Mouse (Mus musculus) right cerebral cortex, adult 2 months (tissue): ENCODE results near the gene Ttc22.

Source experiments
- DNase-seq, 2 experiments: peaks; one replicate each; pipeline ENCODE4 v3.0.0; 2021 to 2022; ENCODE audit warnings: low spot score in 2 of 2

Gene Ttc22

GRCm38 (mm10) chr4:106615637-106616036 is 6.6 kb upstream of the Ttc22 start:
- no peak for DNase-seq

DNA sequence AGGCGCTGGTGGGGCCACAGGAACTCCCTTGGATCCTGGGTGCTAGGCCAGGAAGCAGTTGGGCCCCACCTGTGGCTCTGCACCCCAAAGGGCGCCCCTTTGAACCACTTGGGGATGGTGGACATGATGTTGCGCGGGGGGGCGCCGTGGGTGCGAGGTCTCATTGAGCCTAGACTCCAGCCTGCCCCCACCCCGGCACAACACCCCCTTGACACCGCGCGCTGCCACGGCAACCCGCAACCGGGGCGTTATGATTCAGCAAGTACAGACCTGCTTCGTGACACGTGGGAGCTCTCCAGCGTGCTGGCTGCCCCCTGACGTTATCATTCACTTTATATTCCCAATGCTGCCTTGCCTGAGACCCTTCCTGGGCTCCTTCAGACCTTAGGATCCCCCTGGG is 5.2 kb upstream of the Ttc22 start, which contains the start of gene Lexm:
TSS of gene Lexm (minus strand) at position 186 of the 400 bp plus-strand sequence.
- peak; percentile 43 to 59 for DNase-seq

- DNase-seq, result no peak
These were observed 3.3 kb upstream of the Ttc22 start for GRCm38 (mm10) chr4:106618898-106619297.

GRCm38 (mm10) chr4:106621428-106621827 is 804 bp upstream of the Ttc22 start:
- no peak for DNase-seq

DNA sequence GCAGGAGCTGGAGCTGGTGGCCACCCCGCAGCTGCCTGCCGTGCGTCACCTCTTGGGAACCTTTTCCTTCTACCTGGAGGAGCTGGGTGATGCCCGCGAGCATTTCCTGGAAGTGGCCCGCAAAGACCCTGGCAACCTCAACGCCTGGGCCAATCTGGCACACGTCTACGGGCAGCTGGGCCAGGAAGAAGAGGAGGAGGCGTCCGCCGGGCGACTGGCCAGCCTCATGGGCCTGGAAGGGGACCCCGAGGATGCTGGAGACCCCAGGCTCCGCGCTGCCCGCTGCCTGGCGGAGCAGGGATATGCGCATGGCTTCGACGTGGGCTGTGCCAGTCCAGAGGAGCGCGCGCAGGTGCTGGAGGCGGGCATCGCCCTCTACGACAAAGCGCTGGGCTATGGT is 480 bp downstream of the Ttc22 start:
- DNase-seq, result no peak

DNA sequence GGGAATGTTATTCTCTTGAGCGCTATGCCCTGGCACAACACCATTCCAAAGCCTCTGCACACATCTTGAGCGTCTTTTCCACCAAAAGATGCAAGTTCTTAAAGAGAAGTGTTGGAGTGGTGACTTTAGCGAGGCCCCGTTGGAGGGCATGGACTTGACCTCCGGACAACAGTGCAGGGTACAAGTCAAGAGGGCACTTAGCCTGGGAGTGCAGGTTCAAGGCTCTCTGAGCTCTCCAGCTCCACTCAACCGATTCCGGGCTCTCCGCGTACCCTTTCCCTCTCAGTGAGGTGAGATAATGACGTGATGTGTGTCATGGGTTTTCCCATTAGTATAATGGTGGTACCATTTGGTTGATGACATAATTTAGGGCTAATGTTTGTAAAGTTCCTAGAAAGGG is 2.0 kb downstream of the Ttc22 start:
- DNase-seq, result no peak

DNA sequence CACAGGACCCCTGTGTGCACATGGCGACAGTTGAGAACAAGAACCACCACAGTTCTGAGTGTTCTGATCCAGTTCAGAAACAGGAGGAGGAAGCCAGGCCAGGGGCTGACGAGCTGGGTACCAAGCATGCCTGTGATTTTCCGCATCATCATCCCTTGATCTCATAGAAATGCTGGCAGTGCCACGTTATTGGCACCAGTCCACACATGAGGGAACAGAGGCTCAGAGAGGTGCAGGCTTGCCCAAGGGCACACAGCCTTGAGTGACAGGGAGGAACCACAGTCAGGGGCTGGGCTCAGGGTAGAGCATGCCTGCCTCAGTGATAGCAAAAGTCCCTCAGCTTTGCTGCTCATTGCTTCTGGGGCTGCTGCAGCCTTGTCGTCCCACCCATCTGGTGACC is 5.6 kb downstream of the Ttc22 start:
- no peak for DNase-seq

- no peak for DNase-seq
These were observed 6.6 kb downstream of the Ttc22 start for GRCm38 (mm10) chr4:106628650-106629360.

- DNase-seq, result no peak
These were observed 7.1 kb downstream of the Ttc22 start for GRCm38 (mm10) chr4:106629374-106629773.

DNA sequence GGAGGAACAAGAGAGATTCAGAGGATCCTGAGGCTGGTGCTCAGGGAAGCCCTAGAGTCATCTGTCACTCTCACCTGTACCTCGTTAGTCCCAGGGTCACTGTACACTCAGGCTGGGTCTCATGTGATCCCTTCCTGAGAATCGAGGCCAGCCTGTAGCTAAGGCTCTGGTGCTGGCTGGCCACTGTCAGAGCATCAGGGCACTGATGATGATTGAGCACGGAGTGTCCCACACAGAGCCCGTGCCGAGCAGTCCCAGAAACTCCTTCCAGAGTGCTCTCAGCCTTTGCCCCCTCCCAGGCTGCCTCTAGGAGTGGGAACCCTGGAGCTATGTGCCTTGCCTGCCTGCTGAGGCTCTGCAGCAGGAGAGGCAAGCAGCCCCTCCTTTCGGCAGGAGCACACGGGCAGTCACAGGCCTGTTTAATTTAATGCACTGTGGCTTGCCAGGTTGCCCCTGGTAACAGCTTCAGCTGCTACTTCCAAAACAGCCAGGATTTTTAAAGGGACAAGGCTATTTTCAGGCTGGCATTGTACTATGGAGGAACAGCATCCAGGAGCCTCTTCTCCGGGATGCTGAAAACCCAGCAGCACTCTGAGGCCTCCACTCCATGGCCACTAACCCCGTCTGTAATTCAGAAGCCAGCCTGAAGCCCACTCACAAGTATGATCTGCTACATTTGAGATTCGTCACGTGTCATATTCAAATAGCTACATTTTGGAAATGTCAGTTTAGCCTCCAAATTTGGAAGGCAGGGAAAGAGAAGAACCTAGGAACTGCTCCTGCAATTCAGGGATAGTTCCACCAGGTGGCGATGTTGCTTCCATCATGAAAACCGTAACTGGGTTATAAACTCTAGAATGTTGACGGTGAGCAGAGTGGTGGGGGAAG is 8.3 kb downstream of the Ttc22 start:
- peak; percentile 96 for DNase-seq

- no peak for DNase-seq
These were observed 10.1 kb downstream of the Ttc22 start for GRCm38 (mm10) chr4:106632313-106632712.

DNA sequence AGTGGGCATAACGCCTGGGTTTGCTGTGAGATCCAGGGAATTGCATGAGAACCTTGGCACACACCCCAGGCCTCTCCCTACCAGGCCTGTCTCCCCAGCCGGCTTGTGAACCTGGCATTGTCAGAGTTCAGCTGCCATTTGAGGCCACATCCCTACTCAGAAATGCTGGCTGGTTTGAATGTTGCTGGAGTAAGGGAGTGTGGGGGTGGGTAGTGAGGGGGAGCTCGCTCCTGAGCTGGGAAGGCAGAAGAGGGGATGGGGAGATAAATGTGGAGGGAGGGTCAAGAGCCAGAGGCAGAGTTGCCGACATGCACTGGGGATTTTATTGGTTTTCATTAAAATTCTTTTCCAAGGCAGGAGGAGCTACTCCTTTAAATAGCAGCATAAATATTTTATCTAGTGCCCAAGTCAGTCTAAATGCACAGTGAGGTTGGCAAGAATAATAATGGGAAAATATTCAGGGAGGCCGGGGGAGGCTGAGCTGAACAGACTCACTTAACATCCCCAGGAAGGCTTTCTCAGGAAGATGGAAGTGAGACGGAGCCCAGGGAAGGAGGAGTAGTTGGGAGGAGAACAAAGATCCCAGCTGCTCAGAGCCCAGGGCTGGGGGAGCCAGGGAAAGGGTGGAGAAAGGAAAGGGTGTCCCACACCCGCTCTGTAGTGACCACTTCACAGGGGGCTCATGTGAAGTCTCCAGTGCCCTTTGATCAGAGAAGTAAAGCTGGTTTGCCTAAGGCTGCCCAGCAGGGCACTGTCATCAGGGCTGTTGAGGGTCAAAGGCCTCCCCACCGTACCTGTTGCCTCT is 11.3 kb downstream of the Ttc22 start:
- DNase-seq, result peak in 1 of 2 experiments; percentile 39

GRCm38 (mm10) chr4:106634086-106634479 is 11.9 kb downstream of the Ttc22 start:
- DNase-seq, result no peak

DNA sequence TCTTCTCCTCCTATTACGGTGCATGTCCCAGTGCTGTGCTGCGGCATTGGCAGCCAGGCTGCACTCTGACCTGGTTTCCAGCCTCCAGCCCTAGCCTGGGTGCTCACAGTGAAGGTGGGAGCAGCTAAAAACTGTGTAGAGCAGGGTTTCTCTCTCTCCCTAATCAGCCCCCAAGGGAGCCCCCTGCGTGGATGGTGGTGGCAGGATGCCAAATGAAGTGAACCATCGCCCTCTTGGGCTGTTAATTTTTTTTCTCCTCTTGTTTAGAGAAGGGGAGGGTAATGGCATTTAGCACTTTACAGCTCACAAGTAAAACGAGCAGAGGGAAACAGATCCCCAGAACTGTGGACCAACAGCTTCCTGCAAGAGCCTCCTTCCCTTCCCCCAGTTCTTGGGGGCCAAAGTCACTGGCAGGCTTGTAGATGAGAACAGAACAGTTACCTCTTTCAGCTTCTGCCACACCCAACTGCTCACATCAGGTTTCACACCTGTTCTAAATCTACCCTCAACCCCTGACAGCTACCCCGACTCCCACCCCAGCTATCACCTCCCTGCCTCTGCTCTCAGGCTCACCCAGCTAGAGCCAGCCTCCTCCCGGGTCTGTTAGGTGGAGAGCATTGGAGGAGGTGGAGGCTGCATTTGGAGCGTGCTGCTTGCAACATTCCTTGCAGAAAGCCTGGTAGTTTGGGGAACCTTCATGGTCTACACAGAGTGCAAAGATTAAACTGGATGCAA is 21.4 kb downstream of the Ttc22 start:
- no peak for DNase-seq

- DNase-seq, result no peak
These were observed 22.0 kb downstream of the Ttc22 start for GRCm38 (mm10) chr4:106644218-106644610.

- no peak for DNase-seq
These were observed 23.6 kb downstream of the Ttc22 start for GRCm38 (mm10) chr4:106645797-106646196.

DNA sequence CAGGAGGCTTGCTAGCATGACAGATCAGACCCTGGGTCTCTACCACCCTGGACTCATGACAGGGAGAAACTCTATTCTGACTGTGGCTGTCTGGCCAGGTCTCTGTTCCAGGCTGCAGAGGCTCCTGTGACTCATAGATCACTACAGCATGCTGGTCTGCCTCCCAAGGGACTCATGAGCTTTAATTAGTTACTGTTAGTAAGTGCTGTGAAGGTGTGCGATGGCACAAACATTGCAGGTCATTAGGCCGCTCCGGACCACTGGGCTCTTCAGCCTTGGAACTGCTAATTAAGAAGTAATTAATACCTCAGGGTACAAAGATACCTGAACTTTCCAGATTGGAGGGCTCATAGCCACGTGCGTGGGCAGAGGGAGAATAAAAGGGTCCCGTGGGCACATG is 24.9 kb downstream of the Ttc22 start:
- DNase-seq, result no peak

DNA sequence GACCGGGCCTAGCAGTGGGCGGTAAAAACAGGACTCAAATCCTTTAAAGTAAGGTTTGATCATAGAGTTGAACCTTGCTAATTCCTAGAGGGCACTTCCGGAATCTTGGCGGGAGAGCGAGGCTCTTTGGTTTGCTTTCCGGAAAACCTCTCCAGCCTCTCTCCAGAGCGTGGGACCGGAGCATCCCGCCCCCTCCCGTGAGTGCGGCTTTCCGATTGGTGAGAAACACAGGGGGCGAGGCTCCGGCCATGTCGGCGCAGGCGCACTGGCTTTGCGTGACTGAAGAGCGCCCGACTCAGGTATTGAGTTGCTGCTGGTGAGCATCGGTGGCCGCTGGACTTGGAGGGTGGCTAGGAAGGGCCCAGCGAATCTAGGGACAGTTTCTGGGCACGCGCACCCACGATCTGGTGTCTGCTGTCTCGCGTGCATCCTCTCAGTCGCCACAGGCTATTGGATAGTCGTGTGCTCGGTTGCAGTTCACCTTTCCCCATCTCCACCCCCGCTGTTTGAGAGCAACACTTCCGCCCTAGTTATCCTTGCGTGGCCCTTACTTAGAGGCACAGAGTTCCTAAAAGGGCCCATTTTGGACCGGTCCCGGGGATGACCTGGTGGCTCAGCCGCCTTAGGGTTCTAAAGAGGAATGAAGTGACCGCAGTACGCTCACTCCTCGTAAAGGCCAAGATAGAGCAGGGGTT is 28.7 kb downstream of the Ttc22 start, which contains the start of gene Pars2:
TSS of gene Pars2 (plus strand) at position 237 of the 695 bp plus-strand sequence.
- peak; percentile 95 to 97 for DNase-seq

DNA sequence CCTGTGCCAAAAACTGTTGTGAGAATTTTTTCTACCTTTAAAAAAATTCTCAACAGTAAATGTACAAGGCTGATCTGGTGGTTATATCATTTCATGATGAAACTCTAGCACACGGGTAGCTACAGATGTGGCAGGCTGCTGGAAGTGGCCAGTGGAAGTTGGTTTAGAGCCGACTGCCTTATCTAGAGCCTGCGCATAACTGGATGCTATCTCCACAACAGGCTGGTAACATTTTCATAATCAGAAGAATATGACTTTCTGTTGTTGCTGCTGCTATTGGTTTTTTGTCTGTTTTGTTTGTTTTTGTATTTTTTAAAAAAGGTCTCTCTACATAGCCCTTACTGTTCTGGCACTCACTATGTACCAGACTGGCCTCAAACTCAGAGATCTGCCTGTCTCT is 30.3 kb downstream of the Ttc22 start:
- no peak for DNase-seq

DNA sequence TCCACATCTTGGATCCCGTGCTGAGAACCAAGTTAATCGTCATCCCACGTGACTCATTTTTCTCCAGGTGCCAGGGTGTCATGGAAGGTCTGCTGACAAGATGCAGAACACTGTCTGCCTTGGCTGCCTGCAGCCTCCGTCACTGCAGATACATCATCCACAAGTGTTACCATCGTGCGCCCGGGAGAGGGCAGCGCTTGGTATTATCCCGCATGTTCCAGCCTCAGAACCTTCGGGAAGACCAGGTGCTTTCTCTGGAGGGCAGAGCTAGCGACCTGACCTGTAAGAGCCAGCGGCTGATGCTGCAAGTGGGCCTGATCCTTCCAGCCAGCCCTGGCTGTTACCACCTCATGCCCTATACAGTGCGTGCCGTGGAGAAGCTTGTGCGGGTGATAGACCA is 30.8 kb downstream of the Ttc22 start:
- DNase-seq, result no peak

DNA sequence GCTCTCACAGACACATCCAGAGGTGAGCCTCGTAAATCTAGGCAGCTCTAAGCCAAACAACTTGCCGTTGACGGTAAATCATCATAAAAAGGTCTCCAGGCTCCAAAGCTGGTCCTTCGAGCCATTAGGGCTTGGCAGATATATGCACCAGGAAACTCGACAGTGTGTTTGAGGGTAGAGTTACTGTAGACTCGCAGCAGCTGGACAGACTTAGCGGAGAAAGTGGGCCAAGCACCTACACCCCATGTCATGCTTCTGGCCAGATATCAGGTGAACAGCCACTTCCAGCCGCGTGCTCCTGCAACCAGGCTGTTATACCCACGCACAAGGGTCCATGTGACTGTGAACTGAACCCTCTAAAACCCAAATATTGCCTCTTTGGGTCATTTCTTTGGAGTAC is 33.4 kb downstream of the Ttc22 start:
- no peak for DNase-seq
